8 mouse cellular contexts compared by ENCODE assay signal in the genomic region with DNA sequence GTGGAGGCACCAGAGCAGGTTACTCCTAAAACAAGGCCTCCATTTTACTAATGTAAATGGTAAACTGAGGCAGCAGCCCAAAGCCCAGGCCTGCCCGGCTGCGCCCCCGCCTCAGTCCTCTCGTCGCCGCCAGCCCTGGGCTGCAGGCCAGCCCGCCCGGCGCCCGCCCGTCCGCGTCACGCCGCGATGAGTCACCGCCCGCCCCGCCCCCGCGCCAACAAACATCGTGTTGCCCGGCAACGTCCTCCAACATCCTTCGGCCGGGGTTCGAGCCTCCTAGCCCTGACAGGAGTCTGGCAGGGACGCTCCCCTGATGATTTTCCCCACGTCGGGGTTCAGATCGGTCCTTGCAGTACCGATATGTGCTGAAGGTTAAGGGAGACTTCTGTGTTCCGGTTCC. TPM values are rescaled to one million over a fixed set of nuclear protein-coding genes. Genes with fewer than 3 reads are reported as not detected.
DNase-seq lines count a peak whose midpoint lies in the region; ATAC-seq and TF ChIP-seq lines count a peak whose summit lies in the region.

No protein-coding gene starts in this region.

- peak overlapping the region; percentile 31 for H3K4me3 ChIP-seq in embryonic facial prominence, embryonic 13.5 days
- peak overlapping the region; percentile 9; the same call in 1 of the 2 replicates for H3K4me3 ChIP-seq in kidney, embryonic 14.5 days (ENCODE audit: low read length)
- peak overlapping the region; percentile 24 for H3K4me3 ChIP-seq in lung, embryonic 14.5 days (ENCODE audit: low read depth, low read length)
- peak overlapping the region; percentile 17; the same call in 1 of the 2 replicates for H3K4me3 ChIP-seq in neural tube, embryonic 15.5 days (replicated peaks)

- no peaks in the 10 kb centered on the region for H3K36me3 ChIP-seq in embryonic facial prominence, embryonic 13.5 days
- no peaks in the 10 kb centered on the region for H3K36me3 ChIP-seq in kidney, embryonic 14.5 days (ENCODE audit: control insufficient read depth, insufficient read depth, low read length)
- H3K36me3 ChIP-seq in lung, embryonic 14.5 days (ENCODE audit: insufficient read depth), result no peaks in the 10 kb centered on the region
- H3K36me3 ChIP-seq in neural tube, embryonic 15.5 days, result no peaks in the 10 kb centered on the region

- H3K4me1 ChIP-seq in embryonic facial prominence, embryonic 13.5 days, result peaks cover 29% of the 10 kb centered on the region
- peaks cover 8% of the 10 kb centered on the region for H3K4me1 ChIP-seq in kidney, embryonic 14.5 days (ENCODE audit: control insufficient read depth, insufficient read depth, low read length)
- peaks cover 8% of the 10 kb centered on the region; the same call in 1 of the 2 replicates for H3K4me1 ChIP-seq in lung, embryonic 14.5 days (ENCODE audit: insufficient read depth)
- H3K4me1 ChIP-seq in neural tube, embryonic 15.5 days, result peaks cover 22% of the 10 kb centered on the region

- ATAC-seq in Patski, result peak; percentile 36
- ATAC-seq in embryonic facial prominence, embryonic 13.5 days (ENCODE audit: insufficient number of reproducible peaks, insufficient read depth, low FRiP score, low TSS enrichment, low read depth), result 0 out of 2 replicates have a peak, but pooled peaks have one; percentile 33
- peak; percentile 50 for ATAC-seq in kidney, embryonic 14.5 days (ENCODE audit: low FRiP score, low TSS enrichment)
- ATAC-seq in lung, embryonic 14.5 days (ENCODE audit: insufficient read depth), result peak; percentile 62
- ATAC-seq in neural tube, embryonic 15.5 days (ENCODE audit: low FRiP score), result peak; percentile 26; the same call in 1 of the 2 replicates

- 2% methylated on average over 33 of the region's 33 CpGs for WGBS in embryonic facial prominence, embryonic 13.5 days
- WGBS in kidney, embryonic 14.5 days, result 4% methylated on average over 32 of the region's 33 CpGs
- WGBS in lung, embryonic 14.5 days, result 3% methylated on average over 33 of the region's 33 CpGs
- 5% methylated on average over 33 of the region's 33 CpGs for WGBS in neural tube, embryonic 15.5 days

- DNase-seq in 3134 (ENCODE audit: extremely low read depth, insufficient read length, low spot score), result peak; percentile 82
- DNase-seq in Patski (ENCODE audit: low read depth, low spot score), result no peak
- DNase-seq in heart, adult 9 months (ENCODE audit: low spot score in 2 of 2), result peak; percentile 82 to 88
- DNase-seq in lung, embryonic 14.5 days, result peak; percentile 85
- peak; percentile 67 for DNase-seq in thymus, postnatal 14 days

- H3K27me3 ChIP-seq in Patski, result no peaks in the 10 kb centered on the region
- no peaks in the 10 kb centered on the region; the same call in 1 of the 2 replicates for H3K27me3 ChIP-seq in embryonic facial prominence, embryonic 13.5 days
- no peaks in the 10 kb centered on the region; the same call in 1 of the 2 replicates for H3K27me3 ChIP-seq in kidney, embryonic 14.5 days (ENCODE audit: control insufficient read depth, insufficient read depth, low read length)
- no peaks in the 10 kb centered on the region for H3K27me3 ChIP-seq in lung, embryonic 14.5 days (ENCODE audit: insufficient read depth, low read length)
- peaks cover 3% of the 10 kb centered on the region; the same call in 1 of the 2 replicates for H3K27me3 ChIP-seq in neural tube, embryonic 15.5 days (replicated peaks)

- peak overlapping the region; percentile 80 for H3K27ac ChIP-seq in embryonic facial prominence, embryonic 13.5 days
- H3K27ac ChIP-seq in kidney, embryonic 14.5 days (ENCODE audit: low read depth, low read length), result peak overlapping the region; percentile 49
- H3K27ac ChIP-seq in lung, embryonic 14.5 days (ENCODE audit: low read depth), result peak overlapping the region; percentile 96
- peak overlapping the region; percentile 73 for H3K27ac ChIP-seq in neural tube, embryonic 15.5 days (replicated peaks)

- no peaks in the 10 kb centered on the region for H3K9me3 ChIP-seq in embryonic facial prominence, embryonic 13.5 days
- H3K9me3 ChIP-seq in kidney, embryonic 14.5 days (ENCODE audit: control insufficient read depth, low read length), result no peaks in the 10 kb centered on the region
- H3K9me3 ChIP-seq in lung, embryonic 14.5 days (ENCODE audit: low read depth, low read length), result no peaks in the 10 kb centered on the region
- H3K9me3 ChIP-seq in neural tube, embryonic 15.5 days (replicated peaks), result no peaks in the 10 kb centered on the region

- in situ Hi-C loops in Patski (cut with MboI; ENCODE audit: low pct_unique_long_range_greater_than_20kb), result no loop called here

- no peak for TF ChIP-seq CTCF in Patski (IDR thresholded peaks at IDR 0.05)
- no peak for TF ChIP-seq CTCF in lung, embryonic 14.5 days (IDR thresholded peaks at IDR 0.05; ENCODE audit: low read depth)

- POLR2A ChIA-PET in Patski (lab: Charles Lee), result interaction anchor here (0.8 to 1.0 kb wide), 2 partner anchors 15 to 17 kb away, joined by 3 read pairs; no protein-coding TSS in a partner anchor

- CTCF ChIA-PET in Patski (lab: Charles Lee), result no interaction called here

- H3K4me2 ChIP-seq in embryonic facial prominence, embryonic 13.5 days, result peak overlapping the region; percentile 58
- peak overlapping the region; percentile 38 for H3K4me2 ChIP-seq in kidney, embryonic 14.5 days (replicated peaks; ENCODE audit: low read depth, low read length)
- peak overlapping the region; percentile 61 for H3K4me2 ChIP-seq in lung, embryonic 14.5 days
- H3K4me2 ChIP-seq in neural tube, embryonic 15.5 days, result peak overlapping the region; percentile 48

- peak overlapping the region; percentile 58 for H3K9ac ChIP-seq in embryonic facial prominence, embryonic 13.5 days
- H3K9ac ChIP-seq in kidney, embryonic 14.5 days (ENCODE audit: low read depth, low read length), result peak overlapping the region; percentile 8; the same call in 1 of the 2 replicates
- H3K9ac ChIP-seq in lung, embryonic 14.5 days, result peak overlapping the region; percentile 47
- H3K9ac ChIP-seq in neural tube, embryonic 15.5 days (replicated peaks), result no peak overlapping the region

RNA-seq across cellular contexts. Expression of a gene that starts 7.5 kb away (rescaled TPM):
- polyA plus RNA-seq in Patski (2021), result 0.81 TPM
- 2.9 and 5.2 TPM in 2 replicates for polyA plus RNA-seq in embryonic facial prominence, embryonic 13.5 days (2015; fragmentation: Nextera tagmentation; extraction: Ambion mirVana)
- polyA plus RNA-seq in kidney, embryonic 14.5 days (2014; fragmentation: Nextera tagmentation; extraction: Ambion mirVana), result 4.3 and 5.5 TPM in 2 replicates
- 2.8 and 4.2 TPM in 2 replicates for polyA plus RNA-seq in lung, embryonic 14.5 days (2014; fragmentation: Nextera tagmentation; extraction: Ambion mirVana)
- polyA plus RNA-seq in neural tube, embryonic 15.5 days (2015; fragmentation: Nextera tagmentation; extraction: Ambion mirVana), result 7.4 and 11.9 TPM in 2 replicates

RNA-seq across cellular contexts. Expression of a gene that starts 44.3 kb away (rescaled TPM):
- polyA plus RNA-seq in Patski (2021), result 22.4 TPM
- polyA plus RNA-seq in embryonic facial prominence, embryonic 13.5 days (2015; fragmentation: Nextera tagmentation; extraction: Ambion mirVana), result 19.6 and 22.6 TPM in 2 replicates
- polyA plus RNA-seq in kidney, embryonic 14.5 days (2014; fragmentation: Nextera tagmentation; extraction: Ambion mirVana), result 10.2 and 15.7 TPM in 2 replicates
- polyA plus RNA-seq in lung, embryonic 14.5 days (2014; fragmentation: Nextera tagmentation; extraction: Ambion mirVana), result 13.9 and 14.4 TPM in 2 replicates
- polyA plus RNA-seq in neural tube, embryonic 15.5 days (2015; fragmentation: Nextera tagmentation; extraction: Ambion mirVana), result 14.8 and 16.0 TPM in 2 replicates

RNA-seq across cellular contexts. Expression of a gene that starts 44.7 kb away (rescaled TPM):
- polyA plus RNA-seq in Patski (2021), result 3.9 TPM
- 1.4 and 1.8 TPM in 2 replicates for polyA plus RNA-seq in embryonic facial prominence, embryonic 13.5 days (2015; fragmentation: Nextera tagmentation; extraction: Ambion mirVana)
- 0.87 and 1.2 TPM in 2 replicates for polyA plus RNA-seq in kidney, embryonic 14.5 days (2014; fragmentation: Nextera tagmentation; extraction: Ambion mirVana)
- polyA plus RNA-seq in lung, embryonic 14.5 days (2014; fragmentation: Nextera tagmentation; extraction: Ambion mirVana), result 0.66 and 0.99 TPM in 2 replicates
- polyA plus RNA-seq in neural tube, embryonic 15.5 days (2015; fragmentation: Nextera tagmentation; extraction: Ambion mirVana), result 2.0 and 2.6 TPM in 2 replicates

RNA-seq across cellular contexts. Expression of a gene that starts 44.8 kb away (rescaled TPM):
- polyA plus RNA-seq in Patski (2021), result 54.7 TPM
- polyA plus RNA-seq in embryonic facial prominence, embryonic 13.5 days (2015; fragmentation: Nextera tagmentation; extraction: Ambion mirVana), result 28.2 and 30.7 TPM in 2 replicates
- 11.7 and 17.7 TPM in 2 replicates for polyA plus RNA-seq in kidney, embryonic 14.5 days (2014; fragmentation: Nextera tagmentation; extraction: Ambion mirVana)
- 17.3 and 23.6 TPM in 2 replicates for polyA plus RNA-seq in lung, embryonic 14.5 days (2014; fragmentation: Nextera tagmentation; extraction: Ambion mirVana)
- polyA plus RNA-seq in neural tube, embryonic 15.5 days (2015; fragmentation: Nextera tagmentation; extraction: Ambion mirVana), result 41.3 and 43.7 TPM in 2 replicates

RNA-seq across cellular contexts. Expression of a gene that starts 57.0 kb away (rescaled TPM):
- polyA plus RNA-seq in Patski (2021), result 227 TPM
- polyA plus RNA-seq in embryonic facial prominence, embryonic 13.5 days (2015; fragmentation: Nextera tagmentation; extraction: Ambion mirVana), result 318 and 344 TPM in 2 replicates
- 388 TPM in 2 replicates for polyA plus RNA-seq in kidney, embryonic 14.5 days (2014; fragmentation: Nextera tagmentation; extraction: Ambion mirVana)
- polyA plus RNA-seq in lung, embryonic 14.5 days (2014; fragmentation: Nextera tagmentation; extraction: Ambion mirVana), result 377 and 384 TPM in 2 replicates
- 263 and 280 TPM in 2 replicates for polyA plus RNA-seq in neural tube, embryonic 15.5 days (2015; fragmentation: Nextera tagmentation; extraction: Ambion mirVana)
